Mouse (Mus musculus): ENCODE results near the gene Faap24. TPM values are rescaled to one million over a fixed set of nuclear protein-coding genes. Genes with fewer than 3 reads are reported as not detected.

The Faap24 gene
- 0.87 TPM for polyA plus RNA-seq (2014; fragmentation: Illumina TruSeq; extraction: RNeasy Lipid Tissue Mini Kit (QIAGEN cat#74804); ENCODE audit: low read depth, low replicate concordance)

GRCm38 (mm10) chr7:35396542-35397168, at the start of gene Faap24, which contains the start of gene Cep89:
Gene Faap24, minus strand, starts transcription at chr7:35396836.
Gene Cep89, plus strand, starts transcription at chr7:35397035.

Other genes with a start within 250 kb of the Faap24 start
- not detected for gene Slc7a10, start 210.5 kb downstream of the Faap24 start, polyA plus RNA-seq (2014; fragmentation: Illumina TruSeq; extraction: RNeasy Lipid Tissue Mini Kit (QIAGEN cat#74804); ENCODE audit: low read depth, low replicate concordance)
- 1.7 TPM for gene Lrp3, start 181.3 kb downstream of the Faap24 start, polyA plus RNA-seq (2014; fragmentation: Illumina TruSeq; extraction: RNeasy Lipid Tissue Mini Kit (QIAGEN cat#74804); ENCODE audit: low read depth, low replicate concordance)
- 4.3 TPM for gene Gpatch1, start 78.4 kb downstream of the Faap24 start, polyA plus RNA-seq (2014; fragmentation: Illumina TruSeq; extraction: RNeasy Lipid Tissue Mini Kit (QIAGEN cat#74804); ENCODE audit: low read depth, low replicate concordance)
- 13.3 TPM for gene Rhpn2, start 62.7 kb downstream of the Faap24 start, polyA plus RNA-seq (2014; fragmentation: Illumina TruSeq; extraction: RNeasy Lipid Tissue Mini Kit (QIAGEN cat#74804); ENCODE audit: low read depth, low replicate concordance)
- gene Cep89, start 199 bp upstream of the Faap24 start, polyA plus RNA-seq (2014; fragmentation: Illumina TruSeq; extraction: RNeasy Lipid Tissue Mini Kit (QIAGEN cat#74804); ENCODE audit: low read depth, low replicate concordance): 4.0 TPM
- not detected for gene Slc7a9, start 52.0 kb upstream of the Faap24 start, polyA plus RNA-seq (2014; fragmentation: Illumina TruSeq; extraction: RNeasy Lipid Tissue Mini Kit (QIAGEN cat#74804); ENCODE audit: low read depth, low replicate concordance)
- gene Tdrd12, start 140.9 kb upstream of the Faap24 start, polyA plus RNA-seq (2014; fragmentation: Illumina TruSeq; extraction: RNeasy Lipid Tissue Mini Kit (QIAGEN cat#74804); ENCODE audit: low read depth, low replicate concordance): not detected
- 170 TPM for gene Nudt19, start 159.5 kb upstream of the Faap24 start, polyA plus RNA-seq (2014; fragmentation: Illumina TruSeq; extraction: RNeasy Lipid Tissue Mini Kit (QIAGEN cat#74804); ENCODE audit: low read depth, low replicate concordance)
- gene Rgs9bp, start 188.7 kb upstream of the Faap24 start, polyA plus RNA-seq (2014; fragmentation: Illumina TruSeq; extraction: RNeasy Lipid Tissue Mini Kit (QIAGEN cat#74804); ENCODE audit: low read depth, low replicate concordance): not detected
- 8.0 TPM for gene Ankrd27, start 189.4 kb upstream of the Faap24 start, polyA plus RNA-seq (2014; fragmentation: Illumina TruSeq; extraction: RNeasy Lipid Tissue Mini Kit (QIAGEN cat#74804); ENCODE audit: low read depth, low replicate concordance)